Mouse (Mus musculus) CD4-positive helper T cell, adult 2 months (primary cell): Measurements from ENCODE around the gene Smyd2.

Source experiments
- DNase-seq: peaks from one replicate; pipeline ENCODE4 v3.0.0-alpha.2; 2012; ENCODE audit warnings: low read depth, missing footprints, low spot score

Smyd2 gene

DNA sequence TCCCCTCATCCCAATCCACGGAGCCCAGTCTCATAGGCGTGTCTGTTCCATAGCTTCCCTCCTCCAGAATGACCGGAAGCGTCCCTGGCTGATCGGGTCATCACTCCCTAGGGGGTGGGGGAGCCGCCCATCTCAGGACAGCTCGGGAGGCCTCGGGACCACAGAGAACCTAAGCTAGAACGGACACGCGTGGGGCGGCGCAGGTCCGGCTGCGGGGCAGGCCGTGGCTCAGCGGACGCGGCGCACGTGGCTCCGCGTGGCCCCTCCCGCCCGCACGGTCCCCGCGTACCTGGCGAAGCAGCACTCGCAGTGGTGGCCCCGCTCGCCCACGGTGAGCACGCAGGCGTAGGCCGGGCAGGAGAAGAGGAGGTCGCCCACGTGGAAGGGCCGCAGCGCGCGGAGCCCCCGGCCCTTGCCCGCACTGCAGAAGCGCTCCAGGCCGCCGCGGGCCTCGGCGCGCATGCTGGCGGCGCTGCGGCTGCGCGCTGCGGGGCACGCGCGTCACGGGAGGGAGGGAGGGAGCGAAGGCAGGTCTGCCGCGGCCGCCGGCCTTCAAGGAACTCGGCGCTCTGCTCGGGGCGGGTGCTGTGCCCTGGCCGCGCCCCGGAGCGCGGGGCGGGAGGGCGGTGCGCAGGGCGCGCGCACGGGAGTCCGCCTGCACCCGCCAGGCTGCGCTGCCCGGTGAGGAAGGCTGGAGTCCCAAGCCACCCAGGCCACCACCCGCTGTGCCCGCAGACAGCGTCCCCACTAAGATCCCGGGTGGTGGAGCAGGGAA, at the start of gene Smyd2:
TSS of gene Smyd2 (minus strand) at position 546 of the 775 bp plus-strand sequence.
- DNase-seq = peak; percentile 83

DNA sequence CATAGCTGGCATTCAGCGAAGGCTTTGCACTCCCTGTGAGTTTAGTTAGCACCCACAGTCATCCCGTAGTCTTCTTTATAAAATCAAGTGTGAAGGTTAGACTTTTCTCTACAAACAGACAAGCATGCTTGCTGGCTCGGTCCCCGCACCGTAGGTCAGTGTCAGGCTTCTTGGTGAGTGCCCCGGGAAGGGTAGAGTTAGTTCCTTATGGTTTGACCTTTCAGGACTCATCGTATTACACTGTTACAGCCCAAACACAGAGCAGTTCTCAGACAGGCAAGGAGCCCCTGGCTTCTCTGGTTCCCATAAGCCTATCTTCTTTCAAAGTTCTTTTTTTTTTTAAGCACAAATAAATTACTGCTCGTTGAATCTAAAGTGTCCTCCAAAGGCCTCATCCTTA, 48.2 kb upstream of the Smyd2 start:
- DNase-seq = no peak

DNA sequence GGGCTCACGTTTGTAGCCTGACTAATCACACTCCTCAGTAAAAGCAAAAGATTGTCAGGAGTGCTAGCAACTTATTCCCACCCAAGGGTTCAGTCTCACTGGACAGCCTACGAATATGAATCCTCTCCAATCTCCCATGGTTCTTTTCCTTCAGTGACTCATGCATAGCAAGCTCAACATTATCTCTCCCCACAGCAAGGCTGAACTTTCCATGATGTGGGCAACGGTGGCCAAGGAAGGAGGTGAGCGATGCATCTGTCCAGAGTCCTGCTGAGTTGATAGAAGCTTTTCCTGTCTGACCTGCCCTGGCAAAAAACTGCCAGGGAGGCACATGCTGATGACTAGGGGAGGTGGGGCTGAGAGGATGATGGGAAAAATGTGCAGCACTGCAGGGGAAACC, 45.9 kb upstream of the Smyd2 start:
- no peak for DNase-seq

DNA sequence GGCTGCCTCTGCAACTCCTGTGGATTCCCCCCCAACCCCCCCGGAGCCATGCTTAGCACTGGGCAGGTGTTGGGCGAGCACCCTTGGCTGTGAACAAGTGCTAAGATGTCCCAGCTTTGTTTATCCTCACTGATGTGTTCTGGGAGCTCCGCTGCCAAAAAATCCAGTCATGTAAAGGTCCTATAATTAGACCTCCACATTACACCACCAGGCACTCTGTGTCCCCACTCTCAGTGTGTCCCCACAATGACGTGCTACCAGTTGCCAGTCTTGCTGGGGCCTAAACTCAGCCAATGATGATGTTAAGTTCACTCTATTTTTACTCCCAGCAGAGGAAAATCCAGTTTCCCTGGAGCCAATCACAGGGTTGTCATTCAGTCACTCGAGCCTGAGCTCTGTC, 38.3 kb upstream of the Smyd2 start:
- no peak for DNase-seq

DNA sequence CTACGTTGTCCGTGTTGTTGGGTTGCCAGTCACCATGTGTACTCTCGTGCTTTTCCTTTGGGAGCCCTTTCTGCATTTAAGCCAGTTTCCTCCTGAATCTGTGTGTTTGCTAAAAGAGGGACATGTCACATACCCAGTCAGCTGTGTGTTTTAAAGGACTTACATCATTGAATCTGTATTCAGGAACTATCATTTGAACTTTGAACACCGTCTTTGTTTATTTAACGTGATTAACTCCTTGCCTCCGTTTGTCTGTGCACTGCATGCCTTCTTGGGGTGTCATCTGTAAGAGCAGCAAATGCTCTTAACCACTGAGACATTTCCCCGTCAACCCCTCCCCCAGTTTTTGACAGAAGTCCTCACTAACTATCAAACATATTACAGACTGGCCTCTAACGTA, 37.6 kb upstream of the Smyd2 start:
- no peak for DNase-seq

DNA sequence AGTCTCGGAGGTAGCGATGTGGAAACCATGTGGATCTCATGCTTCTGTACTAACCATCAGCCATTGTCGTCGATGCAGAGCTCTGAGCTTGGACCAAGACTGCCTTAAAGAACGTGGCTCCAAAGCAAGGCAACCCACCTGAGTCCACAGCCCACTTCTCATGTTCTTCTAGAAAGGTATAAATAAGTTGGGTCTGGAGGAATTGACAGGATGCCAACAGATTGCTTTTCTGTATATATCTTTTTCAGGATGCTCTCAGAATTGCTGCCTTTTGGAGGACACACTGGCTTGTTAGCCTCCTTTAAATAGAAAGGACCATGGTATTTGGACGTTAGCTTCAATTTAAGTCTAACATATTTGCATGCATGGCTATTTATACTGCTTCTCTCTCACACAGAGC, 29.7 kb upstream of the Smyd2 start:
- DNase-seq = no peak

DNA sequence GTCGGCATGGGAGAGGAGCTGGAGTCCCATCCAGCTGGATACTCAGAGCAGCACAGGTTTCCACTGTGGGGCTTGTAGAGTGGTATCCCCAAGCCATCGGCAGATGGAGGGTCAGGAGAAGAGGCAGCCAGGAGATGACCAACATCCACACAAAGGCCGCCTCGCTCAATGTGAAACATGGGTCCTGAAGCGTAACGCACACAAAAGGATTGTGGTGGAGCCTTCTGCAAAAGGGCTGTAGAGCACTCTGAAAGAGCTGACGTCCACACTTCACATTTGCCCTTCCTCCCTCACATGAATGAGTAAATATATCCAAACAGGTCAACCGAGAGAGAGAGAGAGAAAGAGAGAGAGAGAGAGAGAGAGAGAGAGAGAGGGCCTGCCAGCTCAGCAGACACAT, 25.2 kb upstream of the Smyd2 start:
- DNase-seq = no peak

DNA sequence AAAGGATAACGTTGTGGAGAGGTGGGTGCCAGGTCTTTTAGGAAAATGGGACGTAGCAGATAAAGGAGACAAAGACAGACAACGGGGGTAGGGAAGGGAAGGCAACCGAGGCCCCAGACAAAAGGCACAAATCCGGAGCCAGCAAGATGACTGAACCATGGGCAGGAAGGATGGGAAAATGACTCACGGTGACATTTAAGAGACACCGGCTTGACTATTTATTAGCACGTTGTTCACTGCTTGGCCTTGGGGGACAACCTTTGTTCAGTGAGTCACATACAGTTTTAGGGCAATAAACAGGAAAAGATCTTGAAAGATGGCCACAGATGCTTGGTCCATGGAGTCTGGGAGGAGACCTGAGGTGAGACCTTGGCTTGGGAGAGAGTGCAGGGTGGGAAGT, 24.0 kb upstream of the Smyd2 start:
- DNase-seq = no peak

DNA sequence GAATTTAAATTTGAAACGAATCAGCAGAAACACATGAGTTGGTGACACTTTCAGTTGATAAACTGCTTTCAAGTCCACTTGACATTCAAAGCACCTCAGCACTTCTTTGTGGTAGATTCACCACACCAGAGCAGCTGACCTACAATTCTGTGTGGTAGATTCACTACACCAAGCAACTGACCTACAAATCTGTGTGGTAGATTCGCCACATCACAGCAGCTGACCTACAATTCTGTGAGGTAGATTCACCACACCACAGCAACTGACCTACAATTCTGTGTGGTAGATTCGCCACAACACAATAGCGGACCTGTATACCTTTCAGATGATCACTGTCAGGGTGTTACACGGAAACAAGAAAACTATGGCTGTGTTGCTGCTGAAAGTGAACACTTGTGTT, 19.6 kb upstream of the Smyd2 start:
- no peak for DNase-seq

DNA sequence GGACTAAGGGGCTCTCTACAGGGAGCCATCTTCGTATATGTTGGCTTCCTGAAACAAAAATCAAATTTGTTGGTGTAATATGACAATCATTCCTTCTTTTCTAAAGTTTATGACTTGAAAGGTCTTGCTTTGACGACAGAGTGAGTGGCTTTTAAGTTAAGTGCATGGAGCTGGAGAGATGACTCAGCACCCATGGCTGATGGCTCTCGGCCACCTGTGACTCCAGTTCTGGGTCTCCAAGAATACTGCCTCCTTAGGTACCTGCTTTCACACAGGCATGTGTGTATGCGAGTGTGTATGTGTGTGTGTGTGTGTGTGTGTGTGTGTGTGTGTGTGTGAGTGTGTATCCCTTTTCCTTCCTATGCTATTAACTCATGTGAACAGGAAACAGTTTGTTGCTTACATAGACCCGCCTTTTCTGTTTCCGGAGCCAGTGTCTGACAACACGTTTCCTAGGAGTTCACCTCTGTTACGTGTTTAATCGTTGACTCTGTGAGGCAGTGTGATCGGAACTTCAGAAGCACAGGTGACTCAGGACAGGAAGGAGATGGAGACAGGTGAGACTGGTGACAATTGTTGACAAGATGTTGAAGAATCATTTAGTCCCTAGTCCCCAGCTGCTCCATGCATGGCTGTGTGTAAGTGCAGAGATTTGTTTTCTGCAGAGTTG, 14.4 kb upstream of the Smyd2 start:
- peak; percentile 35 for DNase-seq

DNA sequence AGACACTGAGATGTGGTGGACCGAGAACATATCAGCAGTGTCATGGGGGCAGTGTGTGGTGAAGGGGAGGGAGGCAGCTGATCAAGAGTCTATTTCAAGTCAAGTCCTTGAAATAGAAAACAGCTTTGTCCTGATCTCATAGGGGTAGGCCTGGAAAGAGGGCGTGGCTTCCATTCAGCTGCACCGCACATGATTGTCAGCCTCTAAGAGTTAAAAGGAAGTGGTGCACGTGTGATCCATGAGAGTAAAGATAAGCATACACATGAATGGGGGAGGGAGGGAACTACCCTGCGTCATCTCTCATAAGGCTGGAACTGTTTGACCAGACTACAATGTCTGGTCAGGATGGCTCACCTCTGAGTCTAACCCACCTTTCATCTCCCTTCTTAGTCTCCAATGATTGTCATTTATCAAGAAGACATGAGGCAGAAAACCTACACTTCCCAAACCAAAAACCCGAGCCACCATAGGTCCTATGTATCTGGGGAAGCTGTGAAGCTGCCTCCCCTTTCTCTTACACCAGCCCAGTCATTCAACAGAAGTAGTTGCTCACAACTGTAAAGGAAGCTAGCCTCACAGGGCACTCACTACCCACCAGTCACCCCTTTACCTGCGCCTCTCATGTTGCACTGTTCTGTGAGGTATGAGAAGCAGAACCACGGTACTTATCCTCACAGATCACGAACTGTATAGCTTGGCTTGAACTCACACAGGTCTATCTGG, 11.5 kb upstream of the Smyd2 start:
- DNase-seq = peak; percentile 28

DNA sequence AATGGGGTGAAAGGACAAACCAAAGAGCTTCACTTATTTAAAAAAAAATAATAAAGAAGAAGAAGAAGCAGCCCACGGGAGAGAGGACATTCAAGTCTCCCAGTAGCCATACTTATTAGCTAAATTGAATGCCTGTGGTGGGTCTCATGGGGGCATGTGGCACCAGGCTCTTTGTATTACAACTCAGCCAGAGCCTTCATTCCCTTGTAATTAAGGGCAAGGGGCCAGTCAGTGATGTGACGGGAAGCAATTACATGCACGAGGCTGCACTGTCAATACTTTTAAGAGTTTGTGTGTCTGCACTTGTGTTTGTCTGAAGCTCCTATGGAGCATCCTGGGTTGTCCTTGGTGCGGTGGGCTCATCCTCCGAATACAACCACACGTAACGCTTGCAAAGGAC, 10.8 kb upstream of the Smyd2 start:
- DNase-seq = no peak

DNA sequence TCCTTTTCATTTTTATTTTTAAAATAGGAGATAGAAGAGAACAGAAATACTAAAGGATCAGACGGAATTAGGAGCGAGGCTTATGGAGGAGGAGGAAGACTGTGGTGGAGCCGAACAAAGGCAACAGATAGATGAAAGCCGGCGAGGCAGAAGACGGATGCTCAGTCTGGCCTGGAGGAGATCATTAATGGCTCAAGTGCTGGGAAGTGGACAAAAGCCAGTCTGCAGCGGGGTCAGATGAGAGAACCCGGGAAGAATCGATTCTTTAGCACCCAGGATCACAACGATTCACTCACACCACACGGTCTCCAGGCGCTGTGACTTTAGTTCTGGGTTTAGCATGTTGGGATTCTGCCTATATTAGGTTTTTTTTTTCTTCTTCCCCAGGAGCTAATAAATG, 10.0 kb upstream of the Smyd2 start:
- no peak for DNase-seq

DNA sequence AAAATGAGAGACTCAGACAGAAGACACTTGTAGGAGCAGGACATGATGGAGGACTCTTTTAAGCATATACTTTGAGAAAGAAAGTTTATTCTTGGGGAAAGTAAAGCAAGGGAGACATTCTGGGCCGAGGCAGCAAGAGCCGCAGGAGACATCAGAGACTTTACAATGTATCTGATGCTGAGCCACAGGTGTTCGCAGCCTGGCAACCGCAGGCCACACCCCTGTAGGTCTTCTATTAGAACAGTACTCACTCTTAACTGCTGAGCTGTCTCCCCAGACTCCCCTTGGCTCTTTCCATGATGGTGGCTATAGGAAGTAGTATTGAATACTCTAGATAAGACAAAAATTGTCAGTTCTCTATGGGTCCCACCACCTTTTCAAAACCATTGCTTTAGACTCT, 7.7 kb upstream of the Smyd2 start:
- no peak for DNase-seq

DNA sequence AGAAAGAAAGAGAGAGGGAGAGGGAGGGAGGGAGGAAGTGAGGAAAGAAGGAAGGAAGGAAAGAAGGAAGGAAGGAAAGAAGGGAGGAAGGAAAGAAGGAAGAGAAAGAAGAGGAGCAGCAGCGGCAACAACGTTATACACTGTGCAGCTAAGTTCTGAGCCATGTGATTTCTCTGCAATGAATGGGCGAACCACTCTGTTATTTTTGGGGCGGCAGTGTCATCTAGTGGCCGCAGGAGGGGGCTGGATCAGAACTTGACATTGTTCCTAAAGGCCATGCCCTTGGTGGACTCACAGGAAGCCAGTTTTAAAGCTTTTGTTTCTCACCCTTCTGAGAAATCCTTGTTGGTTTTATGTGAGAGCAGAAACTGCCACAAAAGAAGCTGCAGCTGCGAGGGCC, 5.5 kb upstream of the Smyd2 start:
- DNase-seq = peak; percentile 44

DNA sequence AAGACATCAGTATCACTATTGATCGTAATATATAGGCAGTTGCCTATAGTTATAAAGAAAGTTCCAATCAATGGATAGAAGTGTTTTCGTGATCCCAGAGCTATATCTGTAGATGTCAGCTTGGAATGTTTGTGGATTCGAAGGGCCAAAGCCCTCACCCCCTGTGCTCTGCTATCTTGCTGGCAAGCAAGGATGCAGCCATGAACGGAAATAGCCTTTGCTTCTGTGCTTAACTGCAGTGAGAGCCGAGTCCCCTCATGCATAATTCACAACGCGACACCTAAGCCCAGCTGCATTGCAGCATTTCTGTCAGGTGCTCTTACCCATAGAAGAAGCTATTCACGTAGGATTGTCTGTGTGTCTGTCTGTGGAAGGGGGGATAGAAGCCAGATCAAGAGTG, 4.1 kb upstream of the Smyd2 start:
- no peak for DNase-seq

DNA sequence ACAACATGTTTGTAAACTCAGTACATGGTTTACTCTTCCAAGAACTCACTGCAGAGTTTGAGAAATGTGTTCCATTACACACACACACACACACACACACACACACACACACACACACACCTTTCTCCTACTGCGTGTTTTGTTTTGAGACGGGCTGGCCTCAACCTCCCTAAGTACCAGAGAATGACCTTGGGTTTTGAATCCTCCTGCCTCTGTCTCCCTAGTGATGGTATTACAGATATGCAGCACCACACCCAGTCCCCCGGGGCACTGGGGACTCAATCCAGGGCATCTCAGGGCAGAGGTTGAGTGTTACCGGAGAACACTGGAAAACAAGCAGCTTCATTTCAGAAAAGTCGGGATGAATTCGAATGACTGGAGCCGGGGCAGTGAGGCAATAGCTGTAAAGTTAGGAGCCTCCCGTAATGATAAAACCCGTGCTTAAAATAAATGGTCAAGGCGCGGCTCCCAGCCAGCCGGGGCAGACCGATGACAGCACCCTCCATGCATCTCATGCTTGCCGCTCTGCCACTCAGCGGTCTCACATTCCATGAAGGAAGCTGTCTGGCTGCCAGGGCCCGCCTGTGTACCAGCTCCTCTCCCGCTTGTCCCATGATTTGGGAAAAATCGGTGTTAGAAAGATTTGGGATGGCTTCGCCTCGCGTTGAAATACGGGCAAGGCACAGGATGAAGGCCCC, 1.9 kb upstream of the Smyd2 start:
- DNase-seq = no peak

DNA sequence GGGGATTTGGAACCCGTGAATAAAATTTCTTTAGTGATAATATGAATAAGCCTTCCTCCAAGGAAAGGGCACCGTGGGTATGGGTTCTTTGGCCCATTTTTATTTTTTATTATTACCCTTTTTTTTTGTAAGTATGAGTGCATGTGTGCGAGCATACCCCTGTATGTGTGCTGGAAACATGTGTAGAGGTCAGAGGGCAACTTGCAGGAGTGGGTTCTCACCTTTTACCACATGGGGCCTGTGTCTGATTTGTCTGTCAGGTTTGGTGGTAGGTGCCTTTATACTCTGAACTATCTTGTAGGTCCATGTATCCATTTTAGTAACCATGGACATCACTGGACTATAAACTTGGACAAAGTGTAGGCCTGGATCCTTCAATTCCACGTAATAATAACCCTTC, 994 bp upstream of the Smyd2 start:
- DNase-seq = no peak

DNA sequence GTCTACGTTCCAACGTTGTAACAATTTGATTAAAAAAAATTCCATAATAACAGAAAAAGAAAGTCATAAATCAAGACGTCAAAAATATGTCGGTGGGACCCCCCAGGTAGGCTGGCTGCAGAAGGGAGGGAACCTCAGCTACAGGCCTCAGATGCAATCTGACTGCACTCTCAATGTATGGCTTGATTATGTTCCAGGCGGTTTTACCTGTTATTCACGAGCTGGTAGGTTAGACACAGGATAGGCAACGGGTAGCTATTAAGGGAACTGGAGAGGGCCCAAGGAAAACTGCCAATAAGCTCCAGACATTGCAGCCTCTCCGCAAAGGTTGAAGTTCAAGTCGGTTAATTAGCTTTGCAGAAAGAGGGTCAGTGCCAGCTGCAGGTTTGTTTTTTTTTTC, 558 bp upstream of the Smyd2 start:
- no peak for DNase-seq

DNA sequence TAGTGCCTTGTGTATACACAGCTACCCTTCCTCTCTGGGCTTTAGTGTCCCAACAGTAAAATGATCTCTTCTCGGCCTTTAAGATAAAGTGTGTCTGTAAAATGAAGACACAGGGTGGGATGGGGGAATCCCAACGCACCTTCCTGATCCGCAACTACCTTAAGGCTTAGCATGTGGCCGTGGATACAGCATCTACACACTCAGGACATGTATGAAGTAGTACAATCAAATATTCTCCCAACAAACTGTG, 670 bp downstream of the Smyd2 start:
- DNase-seq = peak; percentile 16

DNA sequence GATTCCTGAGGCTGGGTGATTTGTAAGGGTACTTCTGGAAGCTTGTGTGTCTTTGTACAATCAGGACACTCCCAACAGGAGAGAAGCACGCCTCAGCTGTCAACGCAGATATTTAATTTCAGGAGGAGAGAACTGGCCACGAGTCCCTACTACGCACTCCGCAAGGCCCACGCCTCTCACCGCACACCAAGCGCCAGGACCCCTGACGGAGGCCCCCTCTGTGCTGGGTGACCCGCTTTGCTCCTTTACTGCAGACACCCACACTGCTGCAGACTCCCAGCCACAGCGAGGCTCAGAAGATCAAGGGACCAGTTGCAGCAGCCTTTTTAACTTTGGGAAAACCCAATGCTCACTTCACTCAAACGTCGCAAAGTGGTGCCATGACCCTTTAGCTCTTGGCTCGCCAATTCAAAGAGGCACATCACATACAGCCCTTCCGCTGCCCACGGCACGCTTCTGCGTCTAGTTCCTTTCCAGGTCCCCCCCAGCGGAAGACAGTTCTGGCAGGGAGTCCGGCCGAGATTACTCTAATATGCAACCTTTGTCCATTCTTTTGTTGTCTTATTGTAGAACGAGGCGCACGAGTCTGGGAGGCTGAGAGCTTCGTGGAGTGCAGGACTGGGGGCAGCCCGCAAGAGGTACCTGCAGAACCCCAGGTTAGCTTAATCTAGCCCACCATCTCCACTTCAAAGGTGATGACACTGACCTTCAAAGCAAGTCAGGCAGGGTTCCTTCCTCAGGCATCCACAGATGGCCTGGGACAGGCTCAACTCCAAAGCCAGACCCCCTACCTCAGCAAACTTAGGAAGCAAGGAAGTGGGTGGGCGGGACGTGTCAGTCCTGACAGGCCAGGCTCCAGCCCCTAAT, 1.2 kb downstream of the Smyd2 start:
- peak; percentile 12 for DNase-seq

DNA sequence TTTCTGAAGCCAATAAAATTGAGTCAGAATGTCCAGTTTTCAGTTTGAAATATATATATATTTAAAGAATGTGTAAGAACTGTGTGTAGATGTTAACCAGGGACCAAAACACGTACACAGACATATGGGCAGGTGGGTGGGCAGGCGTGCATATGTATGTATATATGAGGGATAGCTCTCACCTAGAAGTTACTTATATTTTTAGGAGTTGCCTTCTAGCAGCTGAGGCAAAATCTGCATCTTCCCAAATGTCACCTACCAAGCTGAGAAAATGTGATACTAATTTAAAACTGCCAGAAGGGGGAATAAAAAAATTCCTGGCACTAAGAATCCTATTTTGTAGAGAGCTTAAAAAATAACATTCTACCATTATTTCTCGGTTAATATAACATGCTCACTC, 2.4 kb downstream of the Smyd2 start:
- DNase-seq = no peak
